Mouse (Mus musculus) neural tube, embryonic 12.5 days (tissue): Measurements from ENCODE around the gene Ttbk1. TPM values are rescaled to one million over a fixed set of nuclear protein-coding genes. Genes with fewer than 3 reads are reported as not detected.
"Not testable (repeated sequence)": the region's sequence is repeated elsewhere in the genome, so short reads cannot be mapped to it uniquely, and the experiment has no call there.

Experiments used
- ATAC-seq: fragments of 200-750 bp; cut with Nextera tagmentation; 2 replicates; pipeline ENCODE4 v1.8.0; 2017; ENCODE audit warnings: low read depth, mild to moderate bottlenecking, moderate TSS enrichment, moderate library complexity; ENCODE audit not compliant: low FRiP score
- H3K27ac ChIP-seq: fragments of 300-500 bp; sonication (generic); 2 replicates; pipeline ENCODE4 v1.5.1; 2016
- H3K27me3 ChIP-seq: fragments of 300-500 bp; sonication (generic); replicated peaks from 2 replicates; pipeline ENCODE4 v1.6.1; 2016; ENCODE audit warnings: mild to moderate bottlenecking
- H3K36me3 ChIP-seq: fragments of 300-500 bp; sonication (generic); 2 replicates; pipeline ENCODE4 v1.6.1; 2016; ENCODE audit warnings: mild to moderate bottlenecking
- H3K4me1 ChIP-seq: fragments of 300-500 bp; sonication (generic); 2 replicates; pipeline ENCODE4 v1.6.1; 2016
- H3K4me2 ChIP-seq: fragments of 300-500 bp; sonication (generic); replicated peaks from 2 replicates; pipeline ENCODE4 v1.6.1; 2016; ENCODE audit warnings: mild to moderate bottlenecking
- H3K4me3 ChIP-seq: fragments of 300-500 bp; sonication (generic); 2 replicates; pipeline ENCODE4 v1.5.1; 2016
- H3K9ac ChIP-seq: fragments of 300-500 bp; sonication (generic); 2 replicates; pipeline ENCODE4 v1.6.1; 2016; ENCODE audit warnings: mild to moderate bottlenecking
- H3K9me3 ChIP-seq: fragments of 300-500 bp; sonication (generic); 2 replicates; pipeline ENCODE4 v1.6.1; 2016; ENCODE audit warnings: mild to moderate bottlenecking
- WGBS: fragments of 180-500 bp; shearing (Covaris S2); methylation state at CpG from one replicate; pipeline ENCODE4 v1.1.7; 2016; 5-methylcytosine and 5-hydroxymethylcytosine counted together
- polyA plus RNA-seq: library from polyadenylated mRNA; unstranded; fragments of >200 nt; fragmentation: Nextera tagmentation; extraction: Ambion mirVana; gene quantifications from 2 replicates; pipeline ENCODE4 v1.2.1, GENCODE M21; 2016

Ttbk1 gene
- polyA plus RNA-seq, 1 experiment from 2014 or later: 6.2 TPM

GRCm38 (mm10) chr17:46502775-46503174 is 15.3 kb upstream of the Ttbk1 start:
- Histone ChIP-seq H3K9ac (no peak overlapping the region), H3K27me3 (no peaks in the 10 kb centered on the region), H3K9me3 (no peaks in the 10 kb centered on the region), H3K4me1 (no peaks in the 10 kb centered on the region), H3K36me3 (peaks cover 40% of the 10 kb centered on the region), H3K4me2 (no peak overlapping the region), H3K27ac (no peak overlapping the region), H3K4me3 (no peak overlapping the region)
- WGBS: 86% methylated on average over 2 of the region's 2 CpGs
- ATAC-seq: no peak

DNA sequence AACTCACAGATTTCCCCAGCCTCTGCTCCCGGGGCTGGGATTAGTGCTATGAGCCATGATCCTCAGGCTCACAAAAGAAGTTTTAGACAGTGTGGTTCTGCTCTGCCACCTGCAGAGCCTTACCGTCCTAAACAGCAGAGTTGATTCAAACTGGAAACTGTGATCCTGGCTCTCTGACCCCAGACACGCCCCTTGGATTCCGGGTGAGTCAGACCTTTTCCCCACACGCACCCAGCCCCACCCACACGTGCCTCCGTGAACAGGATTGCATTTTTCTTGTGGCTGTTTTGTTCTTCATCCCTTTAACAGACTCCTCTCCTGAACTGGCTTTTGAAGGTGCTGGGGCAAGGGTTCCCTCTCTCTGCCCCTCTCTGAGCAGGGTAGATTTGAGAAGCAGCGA is 10.5 kb upstream of the Ttbk1 start:
- Histone ChIP-seq H3K27ac (no peak overlapping the region), H3K4me3 (no peak overlapping the region), H3K9me3 (no peaks in the 10 kb centered on the region), H3K36me3 (peaks cover 40% of the 10 kb centered on the region), H3K27me3 (peaks cover 2% of the 10 kb centered on the region; the same call in 1 of the 2 replicates), H3K9ac (no peak overlapping the region), H3K4me1 (peaks cover 7% of the 10 kb centered on the region; the same call in 1 of the 2 replicates), H3K4me2 (no peak overlapping the region)
- 79% methylated on average over 8 of the region's 8 CpGs for WGBS
- ATAC-seq: no peak

- no peaks in the 10 kb centered on the region for H3K9me3 ChIP-seq
- under 1% methylated on average over 44 of the region's 44 CpGs for WGBS
- H3K36me3 ChIP-seq: peaks cover 33% of the 10 kb centered on the region
- H3K9ac ChIP-seq: peak within 1 kb of the TSS; percentile 67
- H3K27me3 ChIP-seq: peaks cover 2% of the 10 kb centered on the region; the same call in 1 of the 2 replicates
- H3K4me1 ChIP-seq: peaks cover 7% of the 10 kb centered on the region; the same call in 1 of the 2 replicates
- no peak within 1 kb of the TSS for H3K27ac ChIP-seq
- peak within 1 kb of the TSS; percentile 87 for H3K4me2 ChIP-seq
- H3K4me3 ChIP-seq: peak within 1 kb of the TSS; percentile 55
- ATAC-seq: peak; percentile 97
These were observed 9.4 kb upstream of the Ttbk1 start, which contains the start of gene Dnph1 for GRCm38 (mm10) chr17:46496623-46497434. Gene Dnph1 (plus strand): TSS chr17:46496711.

GRCm38 (mm10) chr17:46496081-46496480 is 8.6 kb upstream of the Ttbk1 start:
- not testable (repeated sequence) for H3K4me2 ChIP-seq, H3K9me3 ChIP-seq, H3K4me1 ChIP-seq, H3K27me3 ChIP-seq, H3K4me3 ChIP-seq, H3K9ac ChIP-seq, H3K27ac ChIP-seq
- peak; percentile 10; the same call in 1 of the 2 replicates for ATAC-seq
- H3K36me3 ChIP-seq: peaks cover 28% of the 10 kb centered on the region; the same call in 1 of the 2 replicates

- no peak overlapping the region for H3K4me3 ChIP-seq
- no peak overlapping the region for H3K4me2 ChIP-seq
- H3K9ac ChIP-seq: no peak overlapping the region
- H3K9me3 ChIP-seq: no peaks in the 10 kb centered on the region
- peaks cover 2% of the 10 kb centered on the region; the same call in 1 of the 2 replicates for H3K27me3 ChIP-seq
- peaks cover 7% of the 10 kb centered on the region; the same call in 1 of the 2 replicates for H3K4me1 ChIP-seq
- H3K36me3 ChIP-seq: peaks cover 22% of the 10 kb centered on the region; the same call in 1 of the 2 replicates
- 86% methylated on average over 5 of the region's 5 CpGs for WGBS
- H3K27ac ChIP-seq: no peak overlapping the region
- no peak for ATAC-seq
These were observed 8.0 kb upstream of the Ttbk1 start for GRCm38 (mm10) chr17:46495486-46495885.

GRCm38 (mm10) chr17:46486995-46487394 is 480 bp downstream of the Ttbk1 start:
- Histone ChIP-seq H3K4me2 (peak overlapping the region; percentile 63), H3K4me1 (peaks cover 40% of the 10 kb centered on the region), H3K27me3 (peaks cover 48% of the 10 kb centered on the region), H3K27ac (peak overlapping the region; percentile 68), H3K9me3 (no peaks in the 10 kb centered on the region), H3K9ac (peak overlapping the region; percentile 95), H3K36me3 (no peaks in the 10 kb centered on the region; the same call in 1 of the 2 replicates), H3K4me3 (peak overlapping the region; percentile 83)
- ATAC-seq: peak; percentile 52
- 4% methylated on average over 11 of the region's 22 CpGs for WGBS

- WGBS: 8% methylated on average over 6 of the region's 6 CpGs
- no peak overlapping the region for H3K27ac ChIP-seq
- H3K4me1 ChIP-seq: peaks cover 40% of the 10 kb centered on the region
- no peaks in the 10 kb centered on the region for H3K9me3 ChIP-seq
- peaks cover 45% of the 10 kb centered on the region for H3K27me3 ChIP-seq
- H3K9ac ChIP-seq: peak overlapping the region; percentile 27
- H3K4me3 ChIP-seq: peak overlapping the region; percentile 31
- H3K36me3 ChIP-seq: peaks cover 8% of the 10 kb centered on the region
- no peak; the same call in 1 of the 2 replicates for ATAC-seq
- H3K4me2 ChIP-seq: peak overlapping the region; percentile 63
These were observed 3.0 kb downstream of the Ttbk1 start for GRCm38 (mm10) chr17:46484461-46484875.

DNA sequence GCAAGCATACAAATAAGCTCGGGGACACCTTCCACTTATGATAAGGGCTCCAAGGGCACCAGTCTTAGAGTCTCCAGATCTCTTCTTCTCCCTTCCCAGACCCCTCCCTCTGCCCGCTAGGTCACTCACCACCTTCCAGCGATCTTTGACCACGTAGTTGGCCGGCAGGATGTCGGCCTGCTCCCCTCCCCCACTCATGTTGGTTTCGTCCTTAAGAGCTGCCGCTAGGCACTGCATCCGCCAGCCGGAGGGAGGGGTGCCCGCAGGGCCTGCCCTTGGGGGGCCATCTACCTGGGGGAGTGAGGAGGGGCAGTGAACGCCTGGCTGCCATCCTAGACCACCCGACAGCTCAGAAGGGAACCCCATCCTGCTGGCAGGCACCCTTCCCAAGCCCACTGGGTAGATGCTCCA is 3.4 kb downstream of the Ttbk1 start:
- peaks cover 40% of the 10 kb centered on the region for H3K4me1 ChIP-seq
- peak overlapping the region; percentile 12; the same call in 1 of the 2 replicates for H3K27ac ChIP-seq
- H3K4me2 ChIP-seq: peak overlapping the region; percentile 63
- H3K27me3 ChIP-seq: peaks cover 43% of the 10 kb centered on the region
- H3K9me3 ChIP-seq: no peaks in the 10 kb centered on the region
- H3K9ac ChIP-seq: peak overlapping the region; percentile 27
- ATAC-seq: no peak
- WGBS: under 1% methylated on average over 13 of the region's 13 CpGs
- peak overlapping the region; percentile 31 for H3K4me3 ChIP-seq
- peaks cover 12% of the 10 kb centered on the region for H3K36me3 ChIP-seq

GRCm38 (mm10) chr17:46483561-46484001 is 3.9 kb downstream of the Ttbk1 start:
- no peaks in the 10 kb centered on the region for H3K9me3 ChIP-seq
- H3K36me3 ChIP-seq: peaks cover 17% of the 10 kb centered on the region
- WGBS: 1% methylated on average over 16 of the region's 16 CpGs
- ATAC-seq: peak; percentile 46
- peak overlapping the region; percentile 31 for H3K4me3 ChIP-seq
- peaks cover 40% of the 10 kb centered on the region for H3K4me1 ChIP-seq
- peaks cover 40% of the 10 kb centered on the region for H3K27me3 ChIP-seq
- peak overlapping the region; percentile 12; the same call in 1 of the 2 replicates for H3K27ac ChIP-seq
- H3K4me2 ChIP-seq: peak overlapping the region; percentile 63
- peak overlapping the region; percentile 27 for H3K9ac ChIP-seq

GRCm38 (mm10) chr17:46477286-46477685 is 10.2 kb downstream of the Ttbk1 start:
- Histone ChIP-seq H3K36me3 (peaks cover 72% of the 10 kb centered on the region), H3K27me3 (no peaks in the 10 kb centered on the region), H3K9me3 (no peaks in the 10 kb centered on the region), H3K27ac (no peak overlapping the region), H3K9ac (no peak overlapping the region), H3K4me2 (no peak overlapping the region), H3K4me3 (no peak overlapping the region), H3K4me1 (no peaks in the 10 kb centered on the region)
- WGBS: 87% methylated on average over 15 of the region's 15 CpGs
- no peak for ATAC-seq

- 77% methylated on average over 8 of the region's 8 CpGs for WGBS
- peaks cover 73% of the 10 kb centered on the region for H3K36me3 ChIP-seq
- H3K27me3 ChIP-seq: no peaks in the 10 kb centered on the region
These were observed 10.9 kb downstream of the Ttbk1 start for GRCm38 (mm10) chr17:46476601-46477000.

DNA sequence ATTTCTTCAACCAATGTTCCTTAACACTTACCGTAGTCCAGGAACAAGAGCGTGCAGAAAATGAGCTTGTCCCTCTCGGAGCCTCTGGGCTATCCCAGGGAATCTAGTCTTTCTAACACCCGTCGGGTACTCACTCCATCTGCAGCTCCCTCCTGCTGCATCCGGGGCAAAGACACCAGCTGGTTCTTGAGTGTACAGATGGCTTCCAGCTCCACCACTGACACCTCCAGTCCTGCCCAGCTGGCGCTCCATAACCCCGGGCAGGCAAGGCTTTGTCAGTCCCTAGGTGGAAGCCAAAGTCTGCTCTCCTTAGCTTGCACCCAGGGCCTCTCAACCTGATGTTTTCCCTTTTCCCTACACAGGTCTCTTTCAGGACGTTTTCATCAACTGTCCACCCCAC is 19.6 kb downstream of the Ttbk1 start:
- WGBS: 73% methylated on average over 9 of the region's 9 CpGs
- H3K36me3 ChIP-seq: peaks cover 64% of the 10 kb centered on the region

More at GRCm38 (mm10) chr17:46476601-46477000, 10.9 kb downstream of the Ttbk1 start:
- no peak overlapping the region for H3K9ac ChIP-seq
- H3K4me2 ChIP-seq: no peak overlapping the region
- H3K9me3 ChIP-seq: no peaks in the 10 kb centered on the region
- ATAC-seq: no peak
- H3K4me1 ChIP-seq: no peaks in the 10 kb centered on the region
- H3K4me3 ChIP-seq: no peak overlapping the region
- H3K27ac ChIP-seq: no peak overlapping the region

More for the DNA sequence above, 19.6 kb downstream of the Ttbk1 start:
- no peak for ATAC-seq
- Histone ChIP-seq H3K4me2 (no peak overlapping the region), H3K9ac (no peak overlapping the region), H3K4me1 (no peaks in the 10 kb centered on the region), H3K27me3 (no peaks in the 10 kb centered on the region), H3K9me3 (no peaks in the 10 kb centered on the region), H3K4me3 (no peak overlapping the region), H3K27ac (no peak overlapping the region)
